Mouse (Mus musculus) thymus, adult 2 months (tissue): ENCODE measurements around the gene Gsn. TPM values are rescaled to one million over a fixed set of nuclear protein-coding genes. Genes with fewer than 3 reads are reported as not detected.
A peak's percentile ranks its signal among the peaks of the same experiment; 100 is the strongest.

ENCODE experiments used
- DNase-seq: peaks from one replicate; pipeline ENCODE4 v3.0.0; 2021
- H3K27ac ChIP-seq: fragments of 200-500 bp; 2 replicates; pipeline ENCODE4 v1.5.1; 2012; ENCODE audit warnings: low read length, control low read depth; ENCODE audit not compliant: control insufficient read depth, insufficient read depth
- H3K27me3 ChIP-seq: fragments of 200-500 bp; 2 replicates; pipeline ENCODE4 v1.6.1; 2012; ENCODE audit warnings: mild to moderate bottlenecking, low read length, moderate library complexity, mixed read lengths; ENCODE audit not compliant: control insufficient read depth, insufficient read depth
- H3K36me3 ChIP-seq: fragments of 200-500 bp; 2 replicates; pipeline ENCODE4 v1.6.1; 2012; ENCODE audit warnings: mild to moderate bottlenecking, low read length, moderate library complexity; ENCODE audit not compliant: control insufficient read depth, insufficient read depth
- H3K4me1 ChIP-seq: fragments of 200-500 bp; replicated peaks from 2 replicates; pipeline ENCODE4 v1.6.1; 2012; ENCODE audit warnings: low read length; ENCODE audit not compliant: control insufficient read depth, insufficient read depth
- H3K4me3 ChIP-seq: fragments of 200-500 bp; 2 replicates; pipeline ENCODE4 v1.5.1; 2012; ENCODE audit warnings: mild to moderate bottlenecking, low read length, control low read depth, moderate library complexity; ENCODE audit not compliant: control insufficient read depth, insufficient read depth
- CTCF ChIP-seq: fragments of 200-500 bp; IDR thresholded peaks from 2 replicates; pipeline ENCODE4 v1.5.1; 2012; ENCODE audit warnings: mild to moderate bottlenecking, control low read depth, low read length, moderate library complexity, borderline replicate concordance; ENCODE audit not compliant: control insufficient read depth, poor library complexity, insufficient read depth; ENCODE audit errors: extremely low read depth
- POLR2A ChIP-seq: fragments of 200-500 bp; IDR thresholded peaks from 2 replicates; pipeline ENCODE4 v1.6.1; 2012; ENCODE audit warnings: mild to moderate bottlenecking, low read length, control low read depth, moderate library complexity; ENCODE audit not compliant: control insufficient read depth, poor library complexity, insufficient read depth; ENCODE audit errors: extremely low read depth
- WGBS: fragments of 180-500 bp; shearing (Covaris S2); methylation state at CpG from one replicate; pipeline ENCODE4 v1.1.7; 2018; 5-methylcytosine and 5-hydroxymethylcytosine counted together
- polyA plus RNA-seq: library from polyadenylated mRNA; depleted of rRNA; stranded (reverse); fragments of >200 nt; gene quantifications from 2 replicates; pipeline ENCODE4 v1.2.3, GENCODE M21; 2012; rRNA removed

Gsn gene
- polyA plus RNA-seq = 393 and 535 TPM in 2 replicates

DNA sequence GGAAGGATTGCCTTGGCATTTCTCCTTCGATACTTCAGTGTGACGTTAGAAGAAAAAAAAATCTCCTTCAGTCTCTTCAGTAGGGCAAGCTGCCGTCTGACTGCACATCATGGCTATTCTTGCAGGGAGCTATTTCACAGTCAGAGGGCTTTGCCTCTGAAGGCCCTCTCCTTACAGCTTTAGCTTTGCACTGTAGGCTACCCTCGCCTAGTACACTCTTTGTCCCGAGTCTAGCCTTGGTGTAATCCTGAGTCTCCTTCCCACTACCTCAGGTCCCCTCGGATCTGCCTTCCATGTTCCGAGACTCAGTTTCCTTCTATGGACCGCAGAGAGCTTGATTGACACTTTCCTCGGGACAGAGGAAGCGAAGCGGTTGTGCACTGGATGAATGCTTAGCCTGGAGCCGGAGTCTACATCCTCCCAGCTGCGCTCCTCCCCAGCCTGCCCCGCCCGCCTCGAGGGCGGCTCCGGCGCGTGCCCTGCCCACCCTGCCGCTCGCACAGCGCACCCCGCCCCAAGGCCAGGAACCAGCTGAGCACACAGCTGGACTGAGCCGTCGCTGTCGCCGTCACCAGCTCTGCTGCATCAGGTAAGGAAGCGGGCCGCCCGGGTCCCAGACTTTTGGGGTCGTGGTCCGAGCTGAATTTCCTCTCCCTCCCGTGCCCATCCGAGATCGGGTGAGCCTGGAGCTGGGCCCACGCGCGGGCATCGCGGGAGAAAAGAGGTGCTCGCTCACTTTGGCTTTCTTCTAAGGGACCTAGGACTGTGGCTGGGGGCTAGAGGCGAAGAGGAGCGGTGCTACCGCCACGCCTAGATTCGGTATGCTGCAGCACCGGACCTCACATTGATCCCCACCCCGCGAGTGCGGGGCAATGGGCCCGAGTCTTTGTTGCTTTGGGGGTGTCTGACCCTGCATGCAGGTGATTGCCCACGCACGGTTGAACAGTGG, at the start of gene Gsn:
Gene Gsn (plus strand): TSS at position 496 of the 949 bp plus-strand sequence.
- H3K27me3 ChIP-seq = no peaks in the 10 kb centered on the region
- H3K4me1 ChIP-seq = peaks cover 38% of the 10 kb centered on the region
- 4% methylated on average over 54 of the region's 54 CpGs for WGBS
- H3K27ac ChIP-seq = 0 out of 2 replicates have a peak within 1 kb of the TSS, but pooled peaks have one; percentile 16
- H3K36me3 ChIP-seq = no peaks in the 10 kb centered on the region
- TF ChIP-seq POLR2A (peak; percentile 79), CTCF (peak; percentile 50; the same call in 1 of the 2 replicates)
- peak within 1 kb of the TSS; percentile 67 for H3K4me3 ChIP-seq
- peak; percentile 92 for DNase-seq

- no peak overlapping the region for H3K4me3 ChIP-seq
- DNase-seq = no peak
- H3K27me3 ChIP-seq = no peaks in the 10 kb centered on the region
- no peak overlapping the region for H3K27ac ChIP-seq
- H3K4me1 ChIP-seq = no peaks in the 10 kb centered on the region
- no peaks in the 10 kb centered on the region for H3K36me3 ChIP-seq
- 92% methylated on average over 3 of the region's 3 CpGs for WGBS
- no peak for TF ChIP-seq POLR2A
- no peak for TF ChIP-seq CTCF
These were observed 49.4 kb upstream of the Gsn start for GRCm38 (mm10) chr2:35206761-35207160.

GRCm38 (mm10) chr2:35208054-35208453, 48.1 kb upstream of the Gsn start:
- WGBS = 96% methylated on average over 3 of the region's 3 CpGs
- no peak for DNase-seq
- H3K4me1 ChIP-seq = no peaks in the 10 kb centered on the region
- H3K36me3 ChIP-seq = no peaks in the 10 kb centered on the region
- no peak for TF ChIP-seq POLR2A
- no peak for TF ChIP-seq CTCF
- no peak overlapping the region for H3K4me3 ChIP-seq
- H3K27ac ChIP-seq = no peak overlapping the region
- H3K27me3 ChIP-seq = no peaks in the 10 kb centered on the region

DNA sequence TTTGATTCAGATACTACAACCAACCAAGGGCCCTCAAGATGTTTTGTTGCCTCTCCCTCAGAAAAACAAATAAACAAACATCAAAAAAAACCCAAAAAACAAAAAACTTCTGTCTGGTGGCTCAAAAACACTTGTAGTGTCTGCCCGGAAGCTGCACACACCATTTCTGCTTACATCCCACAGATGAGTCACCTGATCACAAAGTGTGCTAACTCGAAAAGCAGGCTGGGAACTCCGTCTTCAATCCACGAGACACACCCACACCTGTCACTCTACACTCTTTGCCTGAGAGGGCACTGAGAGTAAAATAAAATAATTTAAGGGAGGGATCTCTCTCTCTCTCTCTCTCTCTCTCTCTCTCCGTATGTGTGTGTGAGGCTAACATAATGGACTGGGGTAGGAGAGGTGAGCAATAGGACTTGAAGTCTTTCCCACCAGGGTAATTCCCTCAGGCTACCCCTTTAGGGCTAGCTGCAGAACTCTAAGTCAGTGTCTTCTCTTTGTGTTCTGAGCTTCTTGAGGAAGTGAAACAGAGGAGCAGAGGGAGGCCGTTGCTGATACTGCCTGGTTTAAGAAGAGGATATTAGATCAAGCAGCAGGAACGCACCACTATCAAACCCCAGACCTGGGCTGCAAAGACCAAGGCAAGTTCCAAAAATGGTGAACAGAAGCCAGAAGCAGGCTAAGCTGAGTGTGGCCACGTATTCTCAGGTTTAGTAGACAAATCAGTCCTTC, 47.1 kb upstream of the Gsn start:
- no peak for TF ChIP-seq CTCF
- no peak for TF ChIP-seq POLR2A
- DNase-seq = no peak
- 44% methylated on average over 8 of the region's 8 CpGs for WGBS
- H3K4me1 ChIP-seq = no peaks in the 10 kb centered on the region
- H3K27ac ChIP-seq = no peak overlapping the region
- H3K27me3 ChIP-seq = no peaks in the 10 kb centered on the region
- H3K4me3 ChIP-seq = no peak overlapping the region
- no peaks in the 10 kb centered on the region for H3K36me3 ChIP-seq

DNA sequence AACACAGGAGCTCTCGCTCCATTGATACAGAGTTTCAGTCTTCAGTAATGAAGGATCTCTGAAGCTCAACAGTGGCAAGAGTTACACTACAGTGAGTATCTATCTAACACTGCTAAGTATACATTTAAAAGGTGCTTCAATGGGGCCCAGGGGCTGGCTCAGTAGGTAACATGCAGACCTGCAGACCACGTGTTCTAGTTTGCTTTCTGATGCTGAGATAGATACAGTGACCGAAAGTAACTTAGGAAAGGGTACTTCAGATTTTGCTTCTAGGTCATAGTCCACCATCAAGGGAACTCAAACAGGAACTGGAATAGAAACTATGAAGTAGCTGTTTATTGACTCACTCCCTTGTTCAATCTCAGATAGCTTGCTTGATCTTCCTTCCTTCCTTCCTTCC, 44.5 kb upstream of the Gsn start:
- no peaks in the 10 kb centered on the region for H3K27me3 ChIP-seq
- no peak for DNase-seq
- no peak overlapping the region for H3K27ac ChIP-seq
- no peaks in the 10 kb centered on the region for H3K36me3 ChIP-seq
- H3K4me3 ChIP-seq = no peak overlapping the region
- TF ChIP-seq CTCF = no peak
- no peak for TF ChIP-seq POLR2A
- no peaks in the 10 kb centered on the region for H3K4me1 ChIP-seq
- 95% methylated on average over 3 of the region's 3 CpGs for WGBS

- H3K4me1 ChIP-seq = 0 out of 2 replicates have a peak, but pooled peaks cover 2% of the 10 kb centered on the region
- DNase-seq = no peak
These were observed 42.8 kb upstream of the Gsn start for GRCm38 (mm10) chr2:35213345-35213910.

More at GRCm38 (mm10) chr2:35213345-35213910, 42.8 kb upstream of the Gsn start:
- WGBS = 90% methylated on average over 12 of the region's 12 CpGs
- Histone ChIP-seq H3K4me3 (no peak overlapping the region), H3K27ac (no peak overlapping the region), H3K36me3 (no peaks in the 10 kb centered on the region), H3K27me3 (no peaks in the 10 kb centered on the region)
- no peak for TF ChIP-seq CTCF
- no peak for TF ChIP-seq POLR2A
